Comparison of ENCODE assay signal across 18 mouse cellular contexts in genomic region chr1:51622986-51623385, GRCm38 (mm10).
DNase-seq lines count a peak whose midpoint lies in the region; ATAC-seq lines count a peak whose summit lies in the region.
"Had no signal": no experiment of that assay in that cellular context is flagged by ENCODE, and none has a peak within 500 bp of the region (broad histone marks: within the 10 kb centered on the region; RNA-seq: fewer than 3 reads in every experiment).

No protein-coding gene starts in this region.

- H3K9me3 ChIP-seq in forebrain, embryonic 14.5 days (replicated peaks; ENCODE audit: control insufficient read depth, low read length) = no peaks in the 10 kb centered on the region
- H3K9me3 ChIP-seq in forebrain, embryonic 16.5 days (ENCODE audit: control insufficient read depth, low read length) = no peaks in the 10 kb centered on the region
- no peaks in the 10 kb centered on the region for H3K9me3 ChIP-seq in midbrain, embryonic 13.5 days
- no peaks in the 10 kb centered on the region for H3K9me3 ChIP-seq in midbrain, embryonic 10.5 days (replicated peaks)
- H3K9me3 ChIP-seq: embryonic facial prominence, embryonic 12.5 days; heart, embryonic 15.5 days; hindbrain, embryonic 15.5 days had no signal

- H3K9ac ChIP-seq in forebrain, embryonic 14.5 days (ENCODE audit: low read length) = no peak overlapping the region
- H3K9ac ChIP-seq in forebrain, embryonic 16.5 days (replicated peaks; ENCODE audit: low read depth, low read length) = no peak overlapping the region
- H3K9ac ChIP-seq in midbrain, embryonic 13.5 days (replicated peaks) = no peak overlapping the region
- H3K9ac ChIP-seq: embryonic facial prominence, embryonic 12.5 days; heart, embryonic 15.5 days; hindbrain, embryonic 15.5 days had no signal

- ATAC-seq in forebrain, embryonic 14.5 days = no peak
- no peak for ATAC-seq in forebrain, embryonic 16.5 days
- ATAC-seq in midbrain, embryonic 13.5 days = no peak
- ATAC-seq: intestine, embryonic 16.5 days had no signal

- H3K4me1 ChIP-seq in forebrain, embryonic 14.5 days (ENCODE audit: control insufficient read depth, insufficient read depth, low read length) = peaks cover 23% of the 10 kb centered on the region
- peaks cover 12% of the 10 kb centered on the region for H3K4me1 ChIP-seq in forebrain, embryonic 16.5 days (replicated peaks; ENCODE audit: control insufficient read depth, insufficient read depth, low read length)
- peaks cover 38% of the 10 kb centered on the region for H3K4me1 ChIP-seq in midbrain, embryonic 13.5 days (replicated peaks)
- peaks cover 42% of the 10 kb centered on the region for H3K4me1 ChIP-seq in midbrain, embryonic 10.5 days
- H3K4me1 ChIP-seq: heart, embryonic 15.5 days had no signal

- H3K4me2 ChIP-seq in forebrain, embryonic 14.5 days (ENCODE audit: low read length) = no peak overlapping the region
- no peak overlapping the region for H3K4me2 ChIP-seq in forebrain, embryonic 16.5 days (ENCODE audit: low read length)
- no peak overlapping the region for H3K4me2 ChIP-seq in midbrain, embryonic 13.5 days (replicated peaks)
- H3K4me2 ChIP-seq: embryonic facial prominence, embryonic 12.5 days; heart, embryonic 11.5 days; heart, embryonic 15.5 days; hindbrain, embryonic 15.5 days had no signal

- H3K4me3 ChIP-seq in forebrain, embryonic 14.5 days (ENCODE audit: low read depth, low read length) = no peak overlapping the region
- no peak overlapping the region for H3K4me3 ChIP-seq in forebrain, embryonic 16.5 days (replicated peaks; ENCODE audit: low read length)
- no peak overlapping the region for H3K4me3 ChIP-seq in midbrain, embryonic 13.5 days (replicated peaks)
- no peak overlapping the region for H3K4me3 ChIP-seq in midbrain, embryonic 10.5 days
- H3K4me3 ChIP-seq: embryonic facial prominence, embryonic 12.5 days; heart, adult 2 months; heart, embryonic 15.5 days; hindbrain, embryonic 15.5 days had no signal

- no peak for DNase-seq in forebrain, embryonic 14.5 days (ENCODE audit: low spot score)
- DNase-seq in midbrain, embryonic 10.5 days (ENCODE audit: low spot score) = no peak
- peak; percentile 44 for DNase-seq in ZHBTc4 (ENCODE audit: low read depth, low spot score)
- no peak for DNase-seq in adrenal gland, postnatal 10 days
- DNase-seq: adrenal gland, adult 2 months; cerebellum, adult 11 months; cerebellum, adult 9-10 months; cerebellum, postnatal 25 days; heart, adult 2 months; heart, postnatal 14 days; kidney, adult 2 months had no signal

- WGBS in forebrain, embryonic 14.5 days = 59% methylated on average over 3 of the region's 3 CpGs
- 59% methylated on average over 3 of the region's 3 CpGs for WGBS in forebrain, embryonic 16.5 days
- 58% methylated on average over 3 of the region's 3 CpGs for WGBS in midbrain, embryonic 13.5 days
- WGBS in midbrain, embryonic 10.5 days = 83% methylated on average over 3 of the region's 3 CpGs

- 0 out of 2 replicates have a peak overlapping the region, but pooled peaks have one; percentile 3 for H3K27ac ChIP-seq in forebrain, embryonic 14.5 days (ENCODE audit: low read depth, low read length)
- H3K27ac ChIP-seq in forebrain, embryonic 16.5 days (ENCODE audit: low read length) = no peak overlapping the region
- 0 out of 2 replicates have a peak overlapping the region, but pooled peaks have one; percentile 35 for H3K27ac ChIP-seq in midbrain, embryonic 13.5 days
- no peak overlapping the region; the same call in 1 of the 2 replicates for H3K27ac ChIP-seq in midbrain, embryonic 10.5 days (replicated peaks)
- H3K27ac ChIP-seq: embryonic facial prominence, embryonic 12.5 days; heart, adult 2 months; heart, embryonic 15.5 days; hindbrain, embryonic 15.5 days had no signal

- no peaks in the 10 kb centered on the region for H3K27me3 ChIP-seq in forebrain, embryonic 14.5 days (replicated peaks; ENCODE audit: control insufficient read depth, insufficient read depth, low read length)
- no peaks in the 10 kb centered on the region for H3K27me3 ChIP-seq in forebrain, embryonic 16.5 days (replicated peaks; ENCODE audit: control insufficient read depth, insufficient read depth, low read length)
- peaks cover 12% of the 10 kb centered on the region for H3K27me3 ChIP-seq in midbrain, embryonic 13.5 days
- H3K27me3 ChIP-seq in midbrain, embryonic 10.5 days (ENCODE audit: low read depth, poor library complexity, severe bottlenecking) = peaks cover 73% of the 10 kb centered on the region
- H3K27me3 ChIP-seq: heart, embryonic 15.5 days; hindbrain, embryonic 15.5 days had no signal

- no peaks in the 10 kb centered on the region for H3K36me3 ChIP-seq in forebrain, embryonic 14.5 days (ENCODE audit: control insufficient read depth, insufficient read depth, low read length)
- no peaks in the 10 kb centered on the region for H3K36me3 ChIP-seq in forebrain, embryonic 16.5 days (ENCODE audit: control insufficient read depth, insufficient read depth)
- H3K36me3 ChIP-seq in midbrain, embryonic 13.5 days = no peaks in the 10 kb centered on the region
- no peaks in the 10 kb centered on the region for H3K36me3 ChIP-seq in midbrain, embryonic 10.5 days
- H3K36me3 ChIP-seq: embryonic facial prominence, embryonic 12.5 days; heart, embryonic 15.5 days; hindbrain, embryonic 15.5 days had no signal

Comparison
In these comparisons a context has a peak if more than half of its experiments do, and no peak if none do; other contexts are left out.
1. H3K27ac ChIP-seq: peak in forebrain, embryonic 14.5 days (single experiment) and midbrain, embryonic 13.5 days (single experiment); none in forebrain, embryonic 16.5 days (single experiment) and midbrain, embryonic 10.5 days (single experiment).